Mouse (Mus musculus) cortical plate, adult 2 months (tissue): ENCODE results near the gene Dhx37. TPM values are rescaled to one million over a fixed set of nuclear protein-coding genes. Genes with fewer than 3 reads are reported as not detected.
A peak's percentile ranks its signal among the peaks of the same experiment; 100 is the strongest.

Experiments used
- H3K27ac ChIP-seq: fragments of 200-500 bp; 2 replicates; pipeline ENCODE4 v1.5.1; 2012; ENCODE audit warnings: low read length, control low read depth, inconsistent platforms; ENCODE audit not compliant: insufficient read depth
- H3K4me1 ChIP-seq: fragments of 200-500 bp; 2 replicates; pipeline ENCODE4 v1.6.1; 2011; ENCODE audit warnings: low read length; ENCODE audit not compliant: control insufficient read depth, insufficient read depth
- H3K4me3 ChIP-seq: fragments of 200-500 bp; 2 replicates; pipeline ENCODE4 v1.5.1; 2011; ENCODE audit warnings: mild to moderate bottlenecking, low read length, control low read depth; ENCODE audit not compliant: insufficient read depth
- CTCF ChIP-seq: fragments of 200-500 bp; IDR thresholded peaks from 2 replicates; pipeline ENCODE4 v1.5.1; 2011; ENCODE audit warnings: mild to moderate bottlenecking, control low read depth, low read length; ENCODE audit not compliant: insufficient read depth; ENCODE audit errors: extremely low read depth
- POLR2A ChIP-seq: fragments of 200-500 bp; IDR thresholded peaks from 2 replicates; pipeline ENCODE4 v1.6.1; 2011; ENCODE audit warnings: mild to moderate bottlenecking, low read length, control low read depth; ENCODE audit not compliant: insufficient read depth; ENCODE audit errors: extremely low read depth
- polyA plus RNA-seq: library from polyadenylated mRNA; depleted of rRNA; stranded (reverse); fragments of >200 nt; gene quantifications from 2 replicates; pipeline ENCODE4 v1.2.3, GENCODE M21; 2012; rRNA removed

Dhx37 gene
- polyA plus RNA-seq, 1 experiment, result 16.9 TPM

DNA sequence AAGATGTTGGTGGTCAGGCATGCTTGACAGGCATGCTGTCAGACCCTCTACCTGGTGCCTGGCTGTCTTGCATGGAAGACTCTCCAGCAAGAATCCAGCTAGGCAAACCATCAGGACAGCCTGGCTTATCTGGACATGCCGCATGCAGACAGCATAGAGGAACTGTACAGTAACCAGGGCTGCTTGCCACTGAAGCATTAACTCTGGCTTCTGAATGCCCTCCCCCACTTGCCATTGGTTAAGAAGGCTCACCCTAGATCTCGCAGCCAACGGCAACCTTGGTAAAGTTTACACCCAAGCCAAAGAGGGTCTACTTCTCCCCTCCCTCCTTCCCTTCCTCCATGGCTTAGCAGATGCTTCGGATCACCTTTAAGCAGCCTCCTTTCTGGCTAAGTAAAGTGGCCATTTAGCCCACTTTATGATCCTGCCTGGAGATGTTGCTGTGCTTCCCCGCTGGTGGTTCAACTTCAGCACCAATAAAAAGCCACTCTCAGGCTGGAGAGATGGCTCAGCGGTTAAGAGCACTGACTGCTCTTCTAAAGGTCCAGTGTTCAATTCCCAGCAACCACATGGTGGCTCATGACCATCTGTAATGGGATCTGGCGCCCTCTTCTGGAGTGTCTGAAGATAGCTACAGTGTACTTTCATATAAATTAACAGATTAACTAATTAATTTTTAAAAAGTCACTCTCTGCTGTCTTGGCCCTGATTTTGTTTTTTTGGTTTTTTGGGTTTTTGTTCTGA is 62.8 kb downstream of the Dhx37 start:
- no peak for TF ChIP-seq CTCF
- TF ChIP-seq POLR2A, result no peak
- Histone ChIP-seq H3K4me3 (no peak overlapping the region), H3K27ac (no peak overlapping the region), H3K4me1 (no peaks in the 10 kb centered on the region)

DNA sequence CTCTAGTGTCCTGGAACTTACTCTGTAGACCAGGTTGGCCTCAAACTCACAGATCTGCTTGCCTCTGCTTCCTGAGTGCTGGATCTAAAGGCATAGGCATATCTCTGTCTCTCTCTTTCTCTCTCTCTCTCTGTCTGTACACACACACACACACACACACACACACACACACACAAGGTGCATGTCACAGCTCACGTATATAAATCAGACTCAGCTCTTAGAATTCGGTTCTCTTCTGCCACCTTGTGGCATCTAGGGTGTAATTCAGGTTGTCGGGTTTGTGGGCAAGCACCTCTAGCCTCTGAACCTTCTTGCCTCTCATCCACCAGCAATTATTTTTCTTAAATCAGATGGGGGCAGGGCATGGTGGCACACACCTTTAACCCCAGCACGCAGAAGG is 65.4 kb downstream of the Dhx37 start:
- no peaks in the 10 kb centered on the region for H3K4me1 ChIP-seq
- H3K4me3 ChIP-seq, result no peak overlapping the region
- no peak overlapping the region for H3K27ac ChIP-seq
- TF ChIP-seq CTCF (peak; percentile 81), POLR2A (no peak)

DNA sequence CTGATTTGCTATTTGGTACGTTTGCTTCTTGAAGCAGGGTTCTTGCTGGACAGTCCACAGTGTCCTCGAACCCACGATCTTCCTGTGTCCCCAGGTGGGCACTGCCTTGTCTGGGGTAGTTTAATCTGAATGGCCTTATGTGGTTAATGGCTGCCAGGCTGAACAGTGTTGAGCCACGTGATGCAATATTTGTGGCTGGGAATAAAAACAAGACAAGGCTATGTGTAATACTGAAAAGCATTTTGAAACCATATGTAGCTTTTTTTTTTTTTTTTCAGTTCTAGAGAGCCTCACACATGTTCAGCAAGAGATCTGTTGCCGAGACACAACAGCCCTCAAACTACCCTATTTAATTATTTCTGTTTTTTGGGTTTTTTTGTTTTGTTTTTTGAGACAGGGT is 65.8 kb downstream of the Dhx37 start:
- Histone ChIP-seq H3K4me3 (no peak overlapping the region), H3K4me1 (no peaks in the 10 kb centered on the region), H3K27ac (no peak overlapping the region)
- TF ChIP-seq POLR2A (no peak), CTCF (no peak)

DNA sequence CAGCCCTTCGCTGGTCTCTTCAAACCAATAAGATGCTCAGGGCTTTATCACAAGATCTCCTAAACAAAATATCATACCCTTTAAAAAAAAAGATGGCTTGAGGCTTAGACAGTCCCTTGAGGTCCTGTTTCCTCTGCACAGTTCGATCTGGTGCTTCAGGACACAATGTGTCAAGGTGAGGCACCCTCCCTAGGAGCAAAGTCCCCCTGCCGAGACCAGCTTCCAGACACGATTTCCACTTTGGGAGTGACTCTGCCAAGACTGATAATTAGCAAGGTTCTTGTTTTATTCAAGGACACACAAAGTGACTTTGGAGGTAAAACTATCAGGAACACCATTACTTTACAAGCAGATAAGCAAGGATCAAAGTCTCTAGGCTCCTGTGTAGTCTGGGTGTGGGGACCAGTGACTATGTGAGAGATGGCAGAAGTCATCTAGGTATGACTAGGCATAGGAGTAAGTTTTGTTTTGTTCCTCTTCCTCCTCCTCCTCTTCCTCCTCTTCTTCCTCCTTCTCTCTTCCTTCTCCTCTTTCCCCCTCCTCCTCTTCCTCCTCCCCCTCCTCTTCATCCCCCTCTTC is 69.0 kb downstream of the Dhx37 start:
- TF ChIP-seq POLR2A (no peak), CTCF (no peak)
- Histone ChIP-seq H3K27ac (no peak overlapping the region), H3K4me1 (no peaks in the 10 kb centered on the region), H3K4me3 (no peak overlapping the region)

DNA sequence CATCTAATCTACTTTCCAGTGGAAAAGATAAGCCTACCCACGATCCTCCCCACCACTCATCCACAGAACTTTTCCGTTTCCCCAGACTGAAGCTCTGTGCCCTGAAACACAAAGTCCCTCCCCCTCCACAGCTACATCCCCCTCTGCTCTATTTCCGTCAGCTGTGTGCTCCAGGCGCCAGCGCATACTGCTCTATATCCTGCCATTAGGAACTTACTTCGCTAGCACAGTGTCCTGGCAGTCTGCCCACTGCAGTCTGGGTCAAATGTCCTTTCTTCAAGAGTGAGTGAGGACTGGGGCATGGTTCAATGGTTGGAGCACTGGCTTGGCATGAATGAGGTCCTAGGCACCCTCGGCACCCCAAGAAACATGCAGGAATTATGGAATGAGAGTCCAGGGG is 70.0 kb downstream of the Dhx37 start:
- TF ChIP-seq CTCF (no peak), POLR2A (no peak)
- Histone ChIP-seq H3K4me1 (no peaks in the 10 kb centered on the region), H3K4me3 (no peak overlapping the region), H3K27ac (no peak overlapping the region)

Other genes with a start within 250 kb of the Dhx37 start
- gene Scarb1, start 93.0 kb downstream of the Dhx37 start, polyA plus RNA-seq, result 32.6 and 33.8 TPM in 2 replicates
- 0.21 and 0.36 TPM in 2 replicates for gene Gm10382, start 44.8 kb downstream of the Dhx37 start, polyA plus RNA-seq
- 769 and 804 TPM in 2 replicates for gene Ubc, start 43.9 kb downstream of the Dhx37 start, polyA plus RNA-seq
- 34.8 and 36.3 TPM in 2 replicates for gene Bri3bp, start 7.4 kb upstream of the Dhx37 start, polyA plus RNA-seq
- 51.5 and 51.8 TPM in 2 replicates for gene Aacs, start 41.7 kb upstream of the Dhx37 start, polyA plus RNA-seq
- 31.5 and 36.1 TPM in 2 replicates for gene Tmem132b, start 97.7 kb upstream of the Dhx37 start, polyA plus RNA-seq